Mouse (Mus musculus) C2C12 (cell line): Measurements from ENCODE around the gene Tas2r144.

Source experiments
- CEBPB ChIP-seq: IDR thresholded peaks from one replicate; pipeline ENCODE4 v1.6.1; 2011; ENCODE audit warnings: low read depth, mild to moderate bottlenecking, control low read depth, moderate library complexity
- CTCF ChIP-seq: IDR thresholded peaks from one replicate; pipeline ENCODE4 v1.5.1; 2011; ENCODE audit not compliant: control insufficient read depth, insufficient read depth, insufficient read length
- MAX ChIP-seq: IDR thresholded peaks from one replicate; pipeline ENCODE4 v1.6.1; 2011; ENCODE audit warnings: mild to moderate bottlenecking, control low read depth
- MYOD1 ChIP-seq: IDR thresholded peaks from one replicate; pipeline ENCODE4 v1.6.1; 2011; ENCODE audit warnings: low read depth; ENCODE audit not compliant: control insufficient read depth, insufficient read length
- MYOG ChIP-seq: IDR thresholded peaks from one replicate; pipeline ENCODE4 v1.6.1; 2011; ENCODE audit not compliant: control insufficient read depth, insufficient read length; ENCODE audit errors: extremely low read depth
- USF1 ChIP-seq: IDR thresholded peaks from one replicate; pipeline ENCODE4 v1.6.1; 2011; ENCODE audit warnings: low read depth, mild to moderate bottlenecking, control low read depth, moderate library complexity

- TF ChIP-seq CTCF (no peak), CEBPB (no peak), MAX (no peak), USF1 (no peak), MYOD1 (no peak), MYOG (no peak)
Observed at GRCm38 (mm10) chr6:42199498-42199897, 15.6 kb upstream of the Tas2r144 start.
